Mouse (Mus musculus): Measurements from ENCODE around the gene Zbtb9. TPM values are rescaled to one million over a fixed set of nuclear protein-coding genes. Genes with fewer than 3 reads are reported as not detected.
A peak's percentile ranks its signal among the peaks of the same experiment; 100 is the strongest.

Zbtb9 gene
- polyA plus RNA-seq, 1 experiment from 2014 or later = 13.3 TPM

- WGBS = under 1% methylated on average over 52 of the region's 87 CpGs
- ATAC-seq (ENCODE audit: insufficient read depth) (no peak), DNase-seq (peak; percentile 54)
- peaks cover 44% of the 10 kb centered on the region for H3K4me1 ChIP-seq (ENCODE audit: insufficient read depth)
- H3K36me3 ChIP-seq (ENCODE audit: insufficient read depth) = no peaks in the 10 kb centered on the region
- peak overlapping the region; percentile 96 for H3K4me2 ChIP-seq
- peak overlapping the region; percentile 77 for H3K9ac ChIP-seq
- peak overlapping the region; percentile 64 for H3K4me3 ChIP-seq (ENCODE audit: low read depth, low read length)
- TF ChIP-seq CTCF (IDR thresholded peaks at IDR 0.05; ENCODE audit: low read depth) = no peak
- peak overlapping the region; percentile 58; the same call in 1 of the 2 replicates for H3K27ac ChIP-seq (ENCODE audit: low read depth)
- H3K27me3 ChIP-seq (ENCODE audit: insufficient read depth, low read length) = no peaks in the 10 kb centered on the region
- H3K9me3 ChIP-seq (ENCODE audit: low read depth, low read length) = no peaks in the 10 kb centered on the region
Measured at GRCm38 (mm10) chr17:26948316-26949050, 24.5 kb upstream of the Zbtb9 start.

- no peaks in the 10 kb centered on the region for H3K36me3 ChIP-seq (ENCODE audit: insufficient read depth)
- H3K27me3 ChIP-seq (ENCODE audit: insufficient read depth, low read length) = no peaks in the 10 kb centered on the region
- DNase-seq (peak; percentile 45), ATAC-seq (ENCODE audit: insufficient read depth) (no peak)
- H3K4me1 ChIP-seq (ENCODE audit: insufficient read depth) = peaks cover 47% of the 10 kb centered on the region
- peak overlapping the region; percentile 77 for H3K9ac ChIP-seq
- peak overlapping the region; percentile 64 for H3K4me3 ChIP-seq (ENCODE audit: low read depth, low read length)
- peak overlapping the region; percentile 96 for H3K4me2 ChIP-seq
- WGBS = 11% methylated on average over 12 of the region's 14 CpGs
- TF ChIP-seq CTCF (IDR thresholded peaks at IDR 0.05; ENCODE audit: low read depth) = peak; percentile 52
- no peaks in the 10 kb centered on the region for H3K9me3 ChIP-seq (ENCODE audit: low read depth, low read length)
- peak overlapping the region; percentile 60; the same call in 1 of the 2 replicates for H3K27ac ChIP-seq (ENCODE audit: low read depth)
Measured at GRCm38 (mm10) chr17:26949051-26949577, 23.9 kb upstream of the Zbtb9 start.

- H3K36me3 ChIP-seq (ENCODE audit: insufficient read depth) = peaks cover 5% of the 10 kb centered on the region; the same call in 1 of the 2 replicates
- WGBS = 46% methylated on average over 5 of the region's 5 CpGs
- no peak for DNase-seq
- peak overlapping the region; percentile 36; the same call in 1 of the 2 replicates for H3K27ac ChIP-seq (ENCODE audit: low read depth)
- H3K4me1 ChIP-seq (ENCODE audit: insufficient read depth) = peaks cover 47% of the 10 kb centered on the region
- peak overlapping the region; percentile 96 for H3K4me2 ChIP-seq
- no peak overlapping the region for H3K4me3 ChIP-seq (ENCODE audit: low read depth, low read length)
- no peak overlapping the region; the same call in 1 of the 2 replicates for H3K9ac ChIP-seq
- no peak for TF ChIP-seq CTCF (IDR thresholded peaks at IDR 0.05; ENCODE audit: low read depth)
- H3K9me3 ChIP-seq (ENCODE audit: low read depth, low read length) = no peaks in the 10 kb centered on the region
- ATAC-seq (ENCODE audit: insufficient read depth) = no peak
- H3K27me3 ChIP-seq (ENCODE audit: insufficient read depth, low read length) = no peaks in the 10 kb centered on the region
Measured at GRCm38 (mm10) chr17:26949866-26950265, 23.1 kb upstream of the Zbtb9 start.

- TF ChIP-seq CTCF (IDR thresholded peaks at IDR 0.05; ENCODE audit: low read depth) = no peak
- Histone ChIP-seq H3K4me1 (ENCODE audit: insufficient read depth) (peaks cover 44% of the 10 kb centered on the region), H3K27ac (ENCODE audit: low read depth) (peak overlapping the region; percentile 65; the same call in 1 of the 2 replicates), H3K36me3 (ENCODE audit: insufficient read depth) (peaks cover 13% of the 10 kb centered on the region; the same call in 1 of the 2 replicates), H3K9ac (peak overlapping the region; percentile 37), H3K4me2 (peak overlapping the region; percentile 77), H3K9me3 (ENCODE audit: low read depth, low read length) (no peaks in the 10 kb centered on the region), H3K27me3 (ENCODE audit: insufficient read depth, low read length) (no peaks in the 10 kb centered on the region), H3K4me3 (ENCODE audit: low read depth, low read length) (peak overlapping the region; percentile 38)
- ATAC-seq (ENCODE audit: insufficient read depth) (no peak), DNase-seq (no peak)
- WGBS = 19% methylated on average over 7 of the region's 7 CpGs
Measured at GRCm38 (mm10) chr17:26950560-26951288, 22.2 kb upstream of the Zbtb9 start.

- peaks cover 20% of the 10 kb centered on the region; the same call in 1 of the 2 replicates for H3K36me3 ChIP-seq (ENCODE audit: insufficient read depth)
- TF ChIP-seq CTCF (IDR thresholded peaks at IDR 0.05; ENCODE audit: low read depth) = no peak
- peaks cover 38% of the 10 kb centered on the region for H3K4me1 ChIP-seq (ENCODE audit: insufficient read depth)
- peak overlapping the region; percentile 55 for H3K9ac ChIP-seq
- DNase-seq (peak; percentile 90), ATAC-seq (ENCODE audit: insufficient read depth) (peak; percentile 63)
- H3K27me3 ChIP-seq (ENCODE audit: insufficient read depth, low read length) = no peaks in the 10 kb centered on the region
- peak overlapping the region; percentile 38 for H3K4me3 ChIP-seq (ENCODE audit: low read depth, low read length)
- whole genome bisulfite sequencing = 2% methylated on average over 10 of the region's 11 CpGs
- peak overlapping the region; percentile 77 for H3K4me2 ChIP-seq
- H3K9me3 ChIP-seq (ENCODE audit: low read depth, low read length) = no peaks in the 10 kb centered on the region
- peak overlapping the region; percentile 65; the same call in 1 of the 2 replicates for H3K27ac ChIP-seq (ENCODE audit: low read depth)
Measured at GRCm38 (mm10) chr17:26951406-26951805, 21.6 kb upstream of the Zbtb9 start.

GRCm38 (mm10) chr17:26951952-26952877 is 20.8 kb upstream of the Zbtb9 start:
- H3K27ac ChIP-seq (ENCODE audit: low read depth) = 0 out of 2 replicates have a peak overlapping the region, but pooled peaks have one; percentile 2

More at GRCm38 (mm10) chr17:26951952-26952877, 20.8 kb upstream of the Zbtb9 start:
- TF ChIP-seq CTCF (IDR thresholded peaks at IDR 0.05; ENCODE audit: low read depth) = no peak
- WGBS = 10% methylated on average over 23 of the region's 23 CpGs
- Histone ChIP-seq H3K9ac (peak overlapping the region; percentile 55), H3K36me3 (ENCODE audit: insufficient read depth) (peaks cover 26% of the 10 kb centered on the region; the same call in 1 of the 2 replicates), H3K4me1 (ENCODE audit: insufficient read depth) (peaks cover 38% of the 10 kb centered on the region), H3K27me3 (ENCODE audit: insufficient read depth, low read length) (no peaks in the 10 kb centered on the region), H3K4me2 (peak overlapping the region; percentile 77), H3K9me3 (ENCODE audit: low read depth, low read length) (no peaks in the 10 kb centered on the region), H3K4me3 (ENCODE audit: low read depth, low read length) (peak overlapping the region; percentile 38)
- ATAC-seq (ENCODE audit: insufficient read depth) (peak; percentile 39), DNase-seq (peak; percentile 17)
